Mouse (Mus musculus): ENCODE measurements at regions not wholly inside any gene's neighbourhood (a gene's known extent, or its start where the extent isn't known, plus 50 kb on each side); places are given as distances from the start of the nearest gene placed in this dataset.
"Not testable (repeated sequence)": the region's sequence is repeated elsewhere in the genome, so short reads cannot be mapped to it uniquely, and the experiment has no call there.

DNA sequence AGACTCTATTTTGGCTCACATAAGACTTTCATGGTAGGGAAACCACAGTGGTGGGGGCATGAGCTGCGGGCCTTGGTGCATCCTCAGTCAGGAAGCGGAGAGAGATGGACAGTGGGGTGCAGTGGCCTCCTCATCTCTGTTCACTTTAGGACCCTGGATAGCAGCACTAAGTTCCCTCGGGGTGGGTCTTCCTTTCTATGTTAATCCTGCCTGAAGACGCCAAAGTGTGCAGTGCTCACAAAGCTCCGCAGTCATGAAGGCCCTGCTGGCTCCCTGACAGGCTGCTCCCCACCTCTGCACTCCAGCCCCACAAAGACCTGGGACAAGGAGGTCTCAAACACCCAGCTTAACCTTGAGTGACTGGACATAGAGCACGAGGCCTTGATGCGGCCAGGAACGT is 56.8 kb downstream of the Sox1 start:
- Histone ChIP-seq H3K27me3 (ENCODE audit: insufficient read depth, poor library complexity, severe bottlenecking) (peaks cover 29% of the 10 kb centered on the region), H3K4me1 (replicated peaks) (peaks cover 4% of the 10 kb centered on the region; the same call in 1 of the 2 replicates), H3K9me3 (0 out of 2 replicates have a peak, but pooled peaks cover 3% of the 10 kb centered on the region), H3K36me3 (no peaks in the 10 kb centered on the region), H3K27ac (no peak overlapping the region), H3K4me3 (no peak overlapping the region)
- 64% methylated on average over 8 of the region's 8 CpGs for WGBS
- DNase-seq (ENCODE audit: low spot score), result no peak

GRCm38 (mm10) chr8:12455376-12455775 is 60.3 kb downstream of the Sox1 start:
- H3K9me3 ChIP-seq; DNase-seq (ENCODE audit: low spot score); H3K36me3 ChIP-seq; H3K27ac ChIP-seq; H3K4me3 ChIP-seq: not testable (repeated sequence)
- H3K27me3 ChIP-seq (ENCODE audit: insufficient read depth, poor library complexity, severe bottlenecking), result peaks cover 28% of the 10 kb centered on the region
- peaks cover 11% of the 10 kb centered on the region for H3K4me1 ChIP-seq (replicated peaks)
- 95% methylated on average over 3 of the region's 3 CpGs for WGBS

GRCm38 (mm10) chr8:12456326-12456725 is 61.2 kb downstream of the Sox1 start:
- H3K27me3 ChIP-seq (ENCODE audit: insufficient read depth, poor library complexity, severe bottlenecking), result peaks cover 30% of the 10 kb centered on the region
- 93% methylated on average over 1 of the region's 1 CpGs for WGBS
- DNase-seq (ENCODE audit: low spot score), result no peak

DNA sequence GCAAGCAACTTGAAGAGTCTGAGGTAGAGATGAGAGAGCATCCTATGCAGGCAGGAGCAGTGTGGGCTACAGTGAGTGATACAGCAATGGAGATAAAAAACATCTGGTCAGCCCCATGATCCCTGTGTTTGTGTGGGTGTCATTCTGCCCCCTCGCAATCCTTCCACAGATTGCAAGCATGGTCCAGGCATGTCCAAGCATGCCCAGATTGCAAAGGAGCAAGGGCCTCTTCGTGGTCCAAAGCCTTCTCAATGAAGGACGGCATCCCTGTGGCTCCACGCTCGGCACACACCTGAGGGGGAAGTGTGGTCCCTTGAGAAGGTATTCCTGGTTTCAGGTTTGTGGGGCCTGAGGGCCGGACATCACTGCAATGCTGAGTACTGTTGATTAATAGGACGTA is 61.9 kb downstream of the Sox1 start:
- no peaks in the 10 kb centered on the region for H3K9me3 ChIP-seq
- 65% methylated on average over 7 of the region's 7 CpGs for WGBS
- peaks cover 22% of the 10 kb centered on the region for H3K4me1 ChIP-seq (replicated peaks)
- H3K36me3 ChIP-seq, result no peaks in the 10 kb centered on the region
- no peak for DNase-seq (ENCODE audit: low spot score)
- H3K27me3 ChIP-seq (ENCODE audit: insufficient read depth, poor library complexity, severe bottlenecking), result peaks cover 30% of the 10 kb centered on the region
- no peak overlapping the region for H3K4me3 ChIP-seq
- peak overlapping the region; percentile 37; the same call in 1 of the 2 replicates for H3K27ac ChIP-seq

More at GRCm38 (mm10) chr8:12456326-12456725, 61.2 kb downstream of the Sox1 start:
- no peaks in the 10 kb centered on the region for H3K36me3 ChIP-seq
- peaks cover 16% of the 10 kb centered on the region for H3K4me1 ChIP-seq (replicated peaks)
- no peaks in the 10 kb centered on the region for H3K9me3 ChIP-seq
- no peak overlapping the region for H3K4me3 ChIP-seq
- no peak overlapping the region for H3K27ac ChIP-seq

GRCm38 (mm10) chr8:12466845-12467244 is 71.8 kb downstream of the Sox1 start:
- H3K27me3 ChIP-seq (ENCODE audit: insufficient read depth, poor library complexity, severe bottlenecking), result peaks cover 44% of the 10 kb centered on the region
- H3K4me3 ChIP-seq, result no peak overlapping the region
- peaks cover 31% of the 10 kb centered on the region for H3K4me1 ChIP-seq (replicated peaks)
- no peaks in the 10 kb centered on the region for H3K36me3 ChIP-seq
- 89% methylated on average over 7 of the region's 7 CpGs for WGBS
- no peaks in the 10 kb centered on the region for H3K9me3 ChIP-seq
- DNase-seq (ENCODE audit: low spot score), result no peak
- H3K27ac ChIP-seq, result no peak overlapping the region

- Histone ChIP-seq H3K27ac (no peak overlapping the region), H3K27me3 (ENCODE audit: insufficient read depth, poor library complexity, severe bottlenecking) (peaks cover 50% of the 10 kb centered on the region)
Observed at GRCm38 (mm10) chr8:12467386-12468326, 72.6 kb downstream of the Sox1 start.

DNA sequence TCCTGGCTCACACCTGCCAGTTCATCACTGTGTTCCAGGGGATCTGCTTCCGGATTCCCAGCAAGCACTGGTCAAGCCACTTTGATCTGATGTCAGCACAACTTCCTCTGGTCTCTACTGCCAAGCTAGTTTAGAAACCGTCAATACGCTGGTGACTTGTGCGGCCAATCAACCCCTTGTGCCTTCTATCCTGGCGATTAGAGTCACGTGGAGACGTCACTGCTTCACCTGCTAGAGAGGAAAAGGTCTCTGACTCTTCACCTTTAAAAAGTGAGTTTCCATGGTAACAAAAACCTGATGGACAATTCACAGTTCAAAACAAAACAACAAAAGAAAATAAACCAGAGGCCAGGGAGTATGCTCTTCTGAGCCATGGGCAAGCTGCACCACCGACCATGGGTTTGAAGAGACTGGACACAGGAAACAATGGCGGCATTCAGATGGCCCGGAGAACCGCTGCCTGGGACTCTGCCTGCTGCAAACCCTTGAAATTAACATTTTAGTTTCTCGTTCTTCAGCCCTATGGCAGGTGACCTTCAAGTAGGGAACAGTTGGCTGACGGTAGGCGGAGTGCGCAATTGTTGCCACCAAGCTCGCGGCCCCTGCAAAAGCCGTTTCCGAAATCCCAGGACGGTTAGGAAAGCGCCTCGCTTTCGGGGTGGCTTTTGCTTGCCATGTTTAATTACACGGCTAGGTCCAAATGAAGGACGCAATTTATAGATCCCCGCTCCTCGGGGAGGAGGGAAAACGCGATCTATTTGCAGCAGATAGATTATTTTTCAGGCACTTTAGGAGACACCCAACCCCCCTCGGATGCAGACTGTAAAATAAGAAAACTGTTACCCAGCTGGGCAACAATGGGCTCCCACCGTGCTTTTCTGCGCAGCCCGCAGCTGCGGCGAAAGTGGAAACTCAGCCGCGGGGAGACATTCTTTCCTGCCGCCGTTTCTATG is 82.6 kb downstream of the Sox1 start:
- Histone ChIP-seq H3K4me3 (peak overlapping the region; percentile 51), H3K9me3 (peaks cover 6% of the 10 kb centered on the region; the same call in 1 of the 2 replicates), H3K36me3 (no peaks in the 10 kb centered on the region), H3K27ac (peak overlapping the region; percentile 90), H3K27me3 (ENCODE audit: insufficient read depth, poor library complexity, severe bottlenecking) (peaks cover 62% of the 10 kb centered on the region), H3K4me1 (replicated peaks) (peaks cover 59% of the 10 kb centered on the region)
- DNase-seq (ENCODE audit: low spot score), result peak; percentile 72
- 7% methylated on average over 39 of the region's 39 CpGs for WGBS

More at GRCm38 (mm10) chr8:12467386-12468326, 72.6 kb downstream of the Sox1 start:
- peaks cover 32% of the 10 kb centered on the region for H3K4me1 ChIP-seq (replicated peaks)
- 77% methylated on average over 36 of the region's 36 CpGs for WGBS
- DNase-seq (ENCODE audit: low spot score), result peak; percentile 25
- no peak overlapping the region for H3K4me3 ChIP-seq
- H3K36me3 ChIP-seq, result no peaks in the 10 kb centered on the region
- no peaks in the 10 kb centered on the region for H3K9me3 ChIP-seq

DNA sequence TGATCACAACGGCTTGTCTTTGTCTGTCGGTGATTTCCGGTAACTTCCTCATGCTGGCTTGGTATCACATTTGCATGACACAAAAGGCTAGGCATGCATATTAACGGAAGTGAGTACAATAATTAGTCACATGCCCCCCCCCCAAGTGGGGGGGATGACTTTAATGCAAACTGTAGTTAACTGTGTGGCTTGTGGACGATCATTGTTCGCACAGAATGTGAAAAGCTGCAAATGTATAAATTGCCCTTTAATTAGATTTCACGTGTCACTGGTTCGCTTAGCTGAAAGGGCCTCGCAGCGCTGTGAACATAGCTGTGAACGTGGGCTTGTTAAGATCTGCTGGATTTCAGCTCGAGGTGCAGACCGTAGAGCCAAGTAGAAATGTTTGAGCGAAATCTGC is 86.8 kb downstream of the Sox1 start:
- Histone ChIP-seq H3K27ac (peak overlapping the region; percentile 75), H3K36me3 (no peaks in the 10 kb centered on the region), H3K27me3 (ENCODE audit: insufficient read depth, poor library complexity, severe bottlenecking) (peaks cover 81% of the 10 kb centered on the region), H3K4me1 (replicated peaks) (peaks cover 88% of the 10 kb centered on the region), H3K9me3 (peaks cover 1% of the 10 kb centered on the region; the same call in 1 of the 2 replicates), H3K4me3 (no peak overlapping the region)
- WGBS, result 47% methylated on average over 14 of the region's 14 CpGs
- no peak for DNase-seq (ENCODE audit: low spot score)

- peaks cover 76% of the 10 kb centered on the region for H3K4me1 ChIP-seq (replicated peaks)
- no peak for DNase-seq (ENCODE audit: low spot score)
- WGBS, result 81% methylated on average over 3 of the region's 3 CpGs
- H3K9me3 ChIP-seq, result no peaks in the 10 kb centered on the region
- H3K4me3 ChIP-seq, result no peak overlapping the region
- no peak overlapping the region for H3K27ac ChIP-seq
- peaks cover 87% of the 10 kb centered on the region for H3K27me3 ChIP-seq (ENCODE audit: insufficient read depth, poor library complexity, severe bottlenecking)
- no peaks in the 10 kb centered on the region for H3K36me3 ChIP-seq
Observed at GRCm38 (mm10) chr8:12483551-12483950, 88.5 kb downstream of the Sox1 start.

DNA sequence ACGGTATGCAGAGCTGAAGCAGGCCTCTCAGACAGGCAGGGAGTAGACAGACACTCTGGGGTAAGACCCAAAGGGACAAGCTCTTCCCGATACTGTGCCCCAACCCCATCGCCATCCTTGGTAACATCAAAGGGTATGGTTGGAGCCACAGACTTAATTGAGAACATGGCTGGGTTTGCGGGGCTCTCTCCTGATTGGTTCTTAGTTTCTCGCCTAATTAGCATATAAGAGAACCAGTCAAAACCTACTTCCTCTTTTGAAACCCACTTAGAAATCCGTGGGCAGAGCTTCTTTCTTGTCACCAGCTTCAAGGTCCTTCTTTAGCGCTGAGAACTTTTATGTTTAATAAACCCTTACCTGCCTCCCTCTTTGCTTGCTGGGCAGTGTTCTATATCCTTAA is 87.5 kb upstream of the Spaca7 start:
- DNase-seq (ENCODE audit: low spot score), result no peak
- Histone ChIP-seq H3K27me3 (ENCODE audit: insufficient read depth, poor library complexity, severe bottlenecking) (peaks cover 70% of the 10 kb centered on the region), H3K36me3 (no peaks in the 10 kb centered on the region), H3K4me1 (replicated peaks) (peaks cover 58% of the 10 kb centered on the region), H3K9me3 (no peaks in the 10 kb centered on the region), H3K27ac (no peak overlapping the region), H3K4me3 (no peak overlapping the region)
- 84% methylated on average over 7 of the region's 7 CpGs for WGBS

GRCm38 (mm10) chr8:12486331-12487061 is 86.3 kb upstream of the Spaca7 start:
- WGBS, result 68% methylated on average over 22 of the region's 22 CpGs
- H3K36me3 ChIP-seq, result no peaks in the 10 kb centered on the region
- peaks cover 64% of the 10 kb centered on the region for H3K27me3 ChIP-seq (ENCODE audit: insufficient read depth, poor library complexity, severe bottlenecking)
- peak overlapping the region; percentile 30; the same call in 1 of the 2 replicates for H3K27ac ChIP-seq
- no peaks in the 10 kb centered on the region for H3K9me3 ChIP-seq
- H3K4me3 ChIP-seq, result no peak overlapping the region
- DNase-seq (ENCODE audit: low spot score), result no peak
- peaks cover 53% of the 10 kb centered on the region for H3K4me1 ChIP-seq (replicated peaks)

DNA sequence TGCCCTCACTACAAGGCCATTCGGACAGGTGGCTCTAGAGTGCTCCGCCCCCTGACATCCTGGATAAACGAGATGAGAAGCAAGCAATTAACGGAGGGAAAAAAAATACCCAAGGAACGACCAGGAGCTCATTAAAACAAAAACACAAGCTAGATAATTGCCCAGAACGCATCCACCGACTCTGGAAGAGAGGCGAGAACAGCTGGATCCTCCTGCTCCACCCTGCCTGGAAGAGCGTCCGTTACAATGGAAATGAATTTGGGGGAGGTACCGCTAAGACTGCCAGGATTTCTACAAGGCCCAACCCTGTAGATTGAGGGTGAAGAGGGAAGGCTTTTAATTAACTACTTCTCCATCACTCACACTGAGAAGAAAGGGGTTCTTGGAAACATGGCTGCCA is 85.6 kb upstream of the Spaca7 start:
- Histone ChIP-seq H3K36me3 (no peaks in the 10 kb centered on the region), H3K27me3 (ENCODE audit: insufficient read depth, poor library complexity, severe bottlenecking) (peaks cover 64% of the 10 kb centered on the region), H3K9me3 (no peaks in the 10 kb centered on the region), H3K27ac (no peak overlapping the region), H3K4me1 (replicated peaks) (peaks cover 46% of the 10 kb centered on the region), H3K4me3 (no peak overlapping the region)
- WGBS, result 51% methylated on average over 11 of the region's 11 CpGs
- DNase-seq (ENCODE audit: low spot score), result no peak
